Mouse (Mus musculus) testis, adult 2 months (tissue): ENCODE measurements around the gene Csrp3.

Experiments
- CTCF ChIP-seq: fragments of 200-500 bp; IDR thresholded peaks from 2 replicates; pipeline ENCODE4 v1.5.1; 2012; ENCODE audit warnings: low read depth, mild to moderate bottlenecking, inconsistent platforms, low read length, moderate library complexity; ENCODE audit not compliant: control insufficient read depth, insufficient read depth, insufficient replicate concordance
- POLR2A ChIP-seq: fragments of 200-500 bp; IDR thresholded peaks from 2 replicates; pipeline ENCODE4 v1.6.1; 2012; ENCODE audit warnings: low read depth, mild to moderate bottlenecking, inconsistent platforms, low read length, moderate library complexity; ENCODE audit not compliant: control insufficient read depth

DNA sequence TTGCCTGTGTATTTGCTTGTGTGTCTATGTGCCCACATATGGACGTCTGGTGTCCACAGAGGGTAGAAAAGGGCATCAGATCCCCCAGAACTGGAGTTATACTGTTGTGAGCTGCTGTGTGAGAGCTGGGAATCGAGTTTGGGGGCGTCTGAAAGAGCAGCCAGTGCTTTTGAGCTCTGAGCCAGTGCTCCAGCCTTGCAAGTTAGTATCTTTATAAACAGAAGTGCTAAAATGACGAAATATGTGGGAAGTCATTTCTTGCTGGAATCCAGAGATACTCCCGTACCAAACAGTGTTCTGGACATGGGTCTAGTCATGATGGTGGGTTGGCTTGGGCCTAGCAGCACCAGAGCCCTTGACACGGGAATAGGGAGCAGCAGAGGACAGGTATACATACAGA is 46.9 kb upstream of the Csrp3 start:
- TF ChIP-seq CTCF (no peak), POLR2A (no peak)
